23 mouse cellular contexts compared by ENCODE assay signal in the genomic region with DNA sequence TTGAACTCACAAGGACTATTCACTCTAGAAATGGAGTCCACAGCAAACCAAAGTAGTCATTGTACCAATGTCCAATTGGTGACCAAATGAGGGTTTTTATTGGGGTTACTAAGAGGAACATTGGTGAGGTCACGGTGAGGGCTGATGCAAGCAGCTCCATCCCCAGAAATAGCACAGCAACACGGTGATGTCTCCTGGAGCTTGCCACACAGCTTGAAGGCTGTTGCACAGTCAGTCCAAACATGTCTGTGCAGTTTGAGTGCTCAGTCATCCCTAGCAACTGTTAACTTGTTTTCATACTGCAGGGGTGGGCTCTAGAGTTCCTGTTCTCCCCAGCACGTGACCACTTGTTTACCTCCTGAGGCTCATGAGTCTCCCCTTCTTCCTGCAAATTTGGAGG. TPM values are rescaled to one million over a fixed set of nuclear protein-coding genes. Genes with fewer than 3 reads are reported as not detected.
DNase-seq lines count a peak whose midpoint lies in the region; ATAC-seq lines count a peak whose summit lies in the region.
"Had no signal": no experiment of that assay in that cellular context is flagged by ENCODE, and none has a peak within 500 bp of the region (broad histone marks: within the 10 kb centered on the region; RNA-seq: fewer than 3 reads in every experiment).

No protein-coding gene starts in this region.

- no peaks in the 10 kb centered on the region for H3K27me3 ChIP-seq in midbrain, embryonic 11.5 days (ENCODE audit: control insufficient read depth, insufficient read depth, low read length)
- no peaks in the 10 kb centered on the region for H3K27me3 ChIP-seq in midbrain, embryonic 16.5 days (ENCODE audit: control insufficient read depth, insufficient read depth, low read depth, low read length)
- H3K27me3 ChIP-seq: embryonic facial prominence, embryonic 13.5 days; embryonic facial prominence, embryonic 15.5 days; forebrain, embryonic 12.5 days had no signal

- no peaks in the 10 kb centered on the region for H3K4me1 ChIP-seq in midbrain, embryonic 11.5 days (ENCODE audit: control insufficient read depth, insufficient read depth, low read length)
- no peaks in the 10 kb centered on the region for H3K4me1 ChIP-seq in midbrain, embryonic 16.5 days (ENCODE audit: control insufficient read depth, insufficient read depth, low read length)
- H3K4me1 ChIP-seq: embryonic facial prominence, embryonic 13.5 days; embryonic facial prominence, embryonic 15.5 days; forebrain, embryonic 10.5 days; forebrain, embryonic 12.5 days had no signal

- H3K9ac ChIP-seq in midbrain, embryonic 11.5 days (ENCODE audit: low read length), result no peak overlapping the region
- no peak overlapping the region for H3K9ac ChIP-seq in midbrain, embryonic 16.5 days (ENCODE audit: low read depth, low read length)
- H3K9ac ChIP-seq: embryonic facial prominence, embryonic 13.5 days; embryonic facial prominence, embryonic 15.5 days; forebrain, embryonic 12.5 days had no signal

- peaks cover 12% of the 10 kb centered on the region for H3K36me3 ChIP-seq in midbrain, embryonic 11.5 days (ENCODE audit: control insufficient read depth, insufficient read depth, low read length)
- peaks cover 23% of the 10 kb centered on the region for H3K36me3 ChIP-seq in midbrain, embryonic 16.5 days (ENCODE audit: control insufficient read depth, insufficient read depth, low read length)

- no peaks in the 10 kb centered on the region for H3K9me3 ChIP-seq in midbrain, embryonic 11.5 days (ENCODE audit: control insufficient read depth, low read length)
- no peaks in the 10 kb centered on the region for H3K9me3 ChIP-seq in midbrain, embryonic 16.5 days (replicated peaks; ENCODE audit: control insufficient read depth, low read length, poor library complexity, severe bottlenecking)
- H3K9me3 ChIP-seq: embryonic facial prominence, embryonic 13.5 days; embryonic facial prominence, embryonic 15.5 days; forebrain, embryonic 10.5 days; forebrain, embryonic 12.5 days had no signal

- intact Hi-C loops in heart, postnatal 36 days (cut with DNase I), result no loop called here

- no peak overlapping the region for H3K4me3 ChIP-seq in midbrain, embryonic 11.5 days (ENCODE audit: low read depth, low read length)
- no peak overlapping the region for H3K4me3 ChIP-seq in midbrain, embryonic 16.5 days (ENCODE audit: low read depth, low read length)
- H3K4me3 ChIP-seq: embryonic facial prominence, embryonic 13.5 days; embryonic facial prominence, embryonic 15.5 days; erythroblast, embryonic 14.5 days; forebrain, embryonic 10.5 days; forebrain, embryonic 12.5 days had no signal

- H3K27ac ChIP-seq in midbrain, embryonic 11.5 days (ENCODE audit: low read depth, low read length), result no peak overlapping the region
- no peak overlapping the region for H3K27ac ChIP-seq in midbrain, embryonic 16.5 days (ENCODE audit: low read length)
- H3K27ac ChIP-seq: embryonic facial prominence, embryonic 13.5 days; embryonic facial prominence, embryonic 15.5 days; forebrain, embryonic 10.5 days; forebrain, embryonic 12.5 days had no signal

- no peak overlapping the region for H3K4me2 ChIP-seq in midbrain, embryonic 11.5 days
- H3K4me2 ChIP-seq in midbrain, embryonic 16.5 days (ENCODE audit: low read length), result no peak overlapping the region
- H3K4me2 ChIP-seq: embryonic facial prominence, embryonic 13.5 days; embryonic facial prominence, embryonic 15.5 days; forebrain, embryonic 12.5 days had no signal

- ATAC-seq in midbrain, embryonic 11.5 days (ENCODE audit: low FRiP score), result no peak
- ATAC-seq in midbrain, embryonic 16.5 days, result no peak
- ATAC-seq in megakaryocyte progenitor cell, adult 5-6 weeks (replicated peaks; ENCODE audit: poor library complexity), result peak; percentile 61
- ATAC-seq: forebrain, embryonic 14.5 days; forebrain, embryonic 16.5 days had no signal

- DNase-seq in heart, adult 11 months, result peak; percentile 53
- DNase-seq in heart, postnatal 36 days, result no peak
- DNase-seq in midbrain, embryonic 11.5 days (ENCODE audit: low spot score, missing footprints), result peak; percentile 75
- no peak for DNase-seq in left cerebral cortex, adult 11 months (ENCODE audit: low spot score)
- DNase-seq: adrenal gland, adult 2 months; adrenal gland, postnatal 10 days; adrenal gland, postnatal 25 days; cerebellum, adult 11 months; cerebellum, adult 18-20 months; cerebellum, adult 8-10 months; cerebellum, adult 9-11 months; cerebellum, postnatal 14 days; cerebellum, postnatal 36 days; embryo, embryonic 11 days had no signal

- WGBS in midbrain, embryonic 11.5 days, result 89% methylated on average over 3 of the region's 3 CpGs
- WGBS in midbrain, embryonic 16.5 days, result 92% methylated on average over 3 of the region's 3 CpGs

RNA-seq across cellular contexts. Expression of gene Gstcd, which starts 11.9 kb away (rescaled TPM):
- 1 to 10 TPM; 1.9 to 2.6 TPM for total RNA-seq in heart, postnatal 36 days (2021)
- polyA plus RNA-seq in midbrain, embryonic 11.5 days (2014; fragmentation: Nextera tagmentation; extraction: Ambion mirVana), result 9.5 and 11.7 TPM in 2 replicates
- 3.5 and 4.0 TPM in 2 replicates for polyA plus RNA-seq in midbrain, embryonic 16.5 days (2015; fragmentation: Nextera tagmentation; extraction: Ambion mirVana)
- 23.4 and 24.6 TPM in 2 replicates for total RNA-seq in megakaryocyte progenitor cell, adult 5-6 weeks (2015)
- 17.6 and 21.4 TPM in 2 replicates for total RNA-seq in megakaryocyte progenitor cell, adult 5-6 weeks (2017)

RNA-seq across cellular contexts. Expression of gene Ints12, which starts 12.1 kb away (rescaled TPM):
- 1 to 10 TPM; 7.6 to 8.4 TPM for total RNA-seq in heart, postnatal 36 days (2021)
- polyA plus RNA-seq in midbrain, embryonic 11.5 days (2014; fragmentation: Nextera tagmentation; extraction: Ambion mirVana), result 28.4 and 30.1 TPM in 2 replicates
- polyA plus RNA-seq in midbrain, embryonic 16.5 days (2015; fragmentation: Nextera tagmentation; extraction: Ambion mirVana), result 17.6 and 19.7 TPM in 2 replicates
- 23.1 and 24.0 TPM in 2 replicates for total RNA-seq in megakaryocyte progenitor cell, adult 5-6 weeks (2015)
- 12.5 and 14.9 TPM in 2 replicates for total RNA-seq in megakaryocyte progenitor cell, adult 5-6 weeks (2017)

Comparison
In these comparisons a context has a peak if more than half of its experiments do, and no peak if none do; other contexts are left out.
1. DNase-seq: peak in heart, adult 11 months (single experiment) and midbrain, embryonic 11.5 days (single experiment); none in heart, postnatal 36 days (0 of 2) and left cerebral cortex, adult 11 months (single experiment).
2. RNA of gene Gstcd, which starts 11.9 kb away (total RNA-seq): 17.6 to 24.6 TPM in megakaryocyte progenitor cell, adult 5-6 weeks; 1.9 to 2.6 TPM in heart, postnatal 36 days; every median in the first group is over 4 times any median in the second.